Mouse (Mus musculus) stomach, embryonic 16.5 days (tissue): Measurements from ENCODE around the gene Macrod2. TPM values are rescaled to one million over a fixed set of nuclear protein-coding genes. Genes with fewer than 3 reads are reported as not detected.

Experiments
- ATAC-seq: fragments of 200-750 bp; cut with Nextera tagmentation; 2 replicates; pipeline ENCODE4 v1.8.0; 2017; ENCODE audit warnings: moderate number of reproducible peaks, moderate TSS enrichment; ENCODE audit not compliant: insufficient read depth, low FRiP score
- H3K27ac ChIP-seq: fragments of 300-500 bp; sonication (generic); 2 replicates; pipeline ENCODE4 v1.5.1; 2014; ENCODE audit warnings: low read length
- H3K27me3 ChIP-seq: fragments of 300-500 bp; sonication (generic); 2 replicates; pipeline ENCODE4 v1.6.1; 2014; ENCODE audit warnings: low read length, control low read depth, mixed read lengths; ENCODE audit not compliant: control insufficient read depth, insufficient read depth
- H3K36me3 ChIP-seq: fragments of 300-500 bp; sonication (generic); 2 replicates; pipeline ENCODE4 v1.6.1; 2014; ENCODE audit warnings: low read length; ENCODE audit not compliant: control insufficient read depth, insufficient read depth
- H3K4me1 ChIP-seq: fragments of 300-500 bp; sonication (generic); 2 replicates; pipeline ENCODE4 v1.6.1; 2014; ENCODE audit warnings: low read length, control low read depth, mixed read lengths; ENCODE audit not compliant: control insufficient read depth, insufficient read depth
- H3K4me2 ChIP-seq: fragments of 300-500 bp; sonication (generic); 2 replicates; pipeline ENCODE4 v1.6.1; 2014; ENCODE audit warnings: low read depth, low read length, mixed read lengths
- H3K4me3 ChIP-seq: fragments of 300-500 bp; sonication (generic); replicated peaks from 2 replicates; pipeline ENCODE4 v1.5.1; 2014; ENCODE audit warnings: mild to moderate bottlenecking, low read length
- H3K9ac ChIP-seq: fragments of 300-500 bp; sonication (generic); 2 replicates; pipeline ENCODE4 v1.6.1; 2014; ENCODE audit warnings: low read length
- H3K9me3 ChIP-seq: fragments of 300-500 bp; sonication (generic); replicated peaks from 2 replicates; pipeline ENCODE4 v1.6.1; 2016; ENCODE audit warnings: low read length, control low read depth; ENCODE audit not compliant: control insufficient read depth
- WGBS: fragments of 180-500 bp; shearing (Covaris S2); extraction: QIAGEN DNeasy Blood & Tissue Kit; methylation state at CpG from one replicate; pipeline ENCODE4 v1.1.7; 2014; 5-methylcytosine and 5-hydroxymethylcytosine counted together
- polyA plus RNA-seq: library from polyadenylated mRNA; unstranded; fragments of >200 nt; fragmentation: Nextera tagmentation; extraction: Ambion mirVana; gene quantifications from 2 replicates; pipeline ENCODE4 v1.2.1, GENCODE M21; 2015

Macrod2 gene
- polyA plus RNA-seq, 1 experiment from 2014 or later = 45.4 TPM

DNA sequence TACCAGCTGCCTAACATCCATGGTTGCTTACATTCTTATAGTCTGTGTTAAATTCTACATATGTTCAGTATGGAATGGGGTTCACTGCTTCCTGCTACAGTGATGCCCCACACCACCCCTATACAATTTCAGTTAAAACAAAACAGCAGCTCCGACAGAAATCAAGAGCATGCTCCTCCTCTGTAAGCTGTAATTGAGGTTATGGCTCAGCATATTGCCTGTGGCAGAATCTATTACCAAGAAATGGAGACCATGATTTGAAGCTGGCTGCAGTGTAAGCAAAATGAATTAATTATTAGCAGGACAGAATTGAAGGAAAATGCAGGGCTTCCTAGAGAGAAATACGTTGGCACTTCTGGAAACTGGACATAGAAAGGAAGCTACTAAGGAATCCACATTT is 747.2 kb downstream of the Macrod2 start:
- no peak overlapping the region for H3K4me2 ChIP-seq
- no peaks in the 10 kb centered on the region for H3K4me1 ChIP-seq
- H3K4me3 ChIP-seq = no peak overlapping the region
- no peak overlapping the region for H3K27ac ChIP-seq
- no peaks in the 10 kb centered on the region for H3K9me3 ChIP-seq
- H3K9ac ChIP-seq = no peak overlapping the region
- H3K27me3 ChIP-seq = no peaks in the 10 kb centered on the region
- WGBS = 64% methylated on average over 2 of the region's 2 CpGs
- H3K36me3 ChIP-seq = no peaks in the 10 kb centered on the region
- ATAC-seq = no peak

DNA sequence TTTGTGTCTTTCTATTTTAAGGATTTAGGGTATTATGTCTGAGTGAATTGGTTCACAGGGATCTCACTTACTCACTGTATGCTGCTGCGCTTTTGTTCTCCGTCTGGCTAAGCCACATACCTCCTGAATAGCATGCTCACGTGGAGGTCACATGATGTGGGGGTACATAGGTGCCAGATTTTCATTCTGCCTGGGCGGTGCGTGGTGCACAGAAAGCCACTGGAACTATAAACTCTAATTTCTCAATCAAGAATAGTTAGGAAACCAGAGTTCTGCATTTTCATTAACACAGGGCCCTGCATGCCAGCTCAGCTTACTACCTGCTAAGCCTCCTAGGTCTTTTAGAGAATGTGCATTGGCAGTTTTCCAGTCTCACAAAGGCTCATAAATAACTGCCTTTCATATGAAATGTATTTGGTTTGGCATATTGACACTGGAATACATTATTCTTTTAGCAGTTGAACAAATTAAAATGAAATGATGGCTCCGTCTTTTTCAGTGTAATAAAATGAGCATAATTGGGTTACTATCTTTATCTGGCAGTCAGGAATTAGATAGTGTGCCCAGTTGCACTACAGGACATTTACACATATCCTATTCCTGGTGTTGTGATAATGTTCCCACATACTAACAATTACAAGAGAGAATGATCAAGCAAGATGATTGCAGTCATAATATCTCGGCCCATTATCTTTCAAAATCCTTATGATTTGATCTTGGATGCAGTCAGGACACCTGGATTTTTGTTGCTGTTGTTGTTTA is 757.1 kb downstream of the Macrod2 start:
- H3K9me3 ChIP-seq = no peaks in the 10 kb centered on the region
- H3K9ac ChIP-seq = no peak overlapping the region
- H3K4me1 ChIP-seq = no peaks in the 10 kb centered on the region
- no peaks in the 10 kb centered on the region for H3K36me3 ChIP-seq
- no peak for ATAC-seq
- H3K4me2 ChIP-seq = no peak overlapping the region
- H3K27ac ChIP-seq = no peak overlapping the region
- no peaks in the 10 kb centered on the region for H3K27me3 ChIP-seq
- 78% methylated on average over 7 of the region's 7 CpGs for WGBS
- no peak overlapping the region for H3K4me3 ChIP-seq

DNA sequence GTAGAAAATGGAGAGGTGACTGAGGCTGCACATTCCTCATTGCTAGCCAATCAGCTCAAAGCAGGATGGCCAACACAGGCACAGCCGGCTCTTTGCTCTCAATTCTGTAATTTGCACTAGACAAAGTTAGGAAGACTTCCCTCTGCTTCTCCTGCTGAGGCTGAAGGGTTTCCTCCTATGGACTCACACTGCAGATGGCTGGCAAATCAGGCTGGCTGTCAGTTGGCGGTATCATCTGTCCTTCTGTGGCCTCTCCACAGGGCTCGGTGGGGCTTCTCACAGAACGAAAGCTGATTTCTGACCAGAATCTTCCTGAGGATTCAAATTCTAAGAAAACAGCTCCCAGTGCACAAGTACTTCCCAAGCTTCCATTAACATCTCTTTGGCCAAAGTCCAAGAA is 760.9 kb downstream of the Macrod2 start:
- H3K4me2 ChIP-seq = no peak overlapping the region
- H3K4me1 ChIP-seq = no peaks in the 10 kb centered on the region
- H3K27ac ChIP-seq = no peak overlapping the region
- no peaks in the 10 kb centered on the region for H3K9me3 ChIP-seq
- H3K36me3 ChIP-seq = no peaks in the 10 kb centered on the region
- no peak overlapping the region for H3K4me3 ChIP-seq
- no peak for ATAC-seq
- no peaks in the 10 kb centered on the region for H3K27me3 ChIP-seq
- WGBS = 72% methylated on average over 4 of the region's 4 CpGs
- H3K9ac ChIP-seq = no peak overlapping the region

DNA sequence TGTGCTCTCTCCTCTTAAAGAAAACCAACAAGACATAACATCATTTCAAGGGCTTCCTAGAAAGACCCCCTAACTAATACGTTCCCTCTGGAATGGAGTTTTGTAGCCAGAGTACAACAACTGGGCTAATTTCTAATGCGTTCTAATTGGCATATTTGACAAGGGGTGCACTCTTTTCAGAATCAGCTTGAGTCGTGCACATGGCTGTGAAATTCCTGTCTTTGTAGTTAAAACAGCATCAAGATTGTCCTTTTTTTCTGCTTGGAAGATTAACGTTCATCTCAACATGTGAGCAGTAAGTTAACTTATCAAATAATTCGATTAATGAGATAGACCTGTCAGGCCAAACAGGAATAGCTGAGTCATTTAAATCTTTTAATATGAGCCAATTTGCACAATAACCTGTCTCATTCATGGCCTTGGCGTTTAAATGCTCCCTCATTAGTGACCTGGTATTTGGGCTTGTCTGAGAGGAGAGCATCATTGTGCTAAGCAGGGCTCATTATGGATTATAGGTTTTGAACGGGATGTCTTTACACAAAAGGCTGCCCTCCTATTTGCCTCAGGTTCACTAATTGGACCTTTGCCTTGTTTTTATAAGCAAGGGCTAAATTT is 762.0 kb downstream of the Macrod2 start:
- Histone ChIP-seq H3K4me1 (no peaks in the 10 kb centered on the region), H3K4me2 (no peak overlapping the region), H3K27ac (no peak overlapping the region), H3K9me3 (no peaks in the 10 kb centered on the region), H3K9ac (no peak overlapping the region), H3K4me3 (no peak overlapping the region), H3K27me3 (no peaks in the 10 kb centered on the region), H3K36me3 (no peaks in the 10 kb centered on the region)
- 73% methylated on average over 7 of the region's 7 CpGs for WGBS
- no peak for ATAC-seq

DNA sequence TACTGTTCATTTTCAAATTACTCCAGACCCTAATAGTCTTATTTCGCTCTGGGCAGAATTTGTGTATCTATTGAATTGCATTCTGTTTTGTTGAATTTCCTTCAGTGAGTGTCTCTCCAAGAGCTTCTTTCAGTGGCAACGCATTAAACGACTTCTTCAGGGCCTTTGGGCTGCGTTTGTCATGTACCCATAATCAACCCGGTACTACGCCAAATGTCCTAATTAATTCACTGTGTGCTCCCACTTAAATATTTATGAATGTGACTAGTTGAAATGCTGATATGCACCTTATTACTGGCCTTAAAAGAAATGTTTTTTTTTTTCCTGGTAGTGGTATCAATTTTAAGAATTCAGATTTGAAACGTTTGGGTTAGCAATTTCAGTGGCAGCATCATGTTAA is 763.1 kb downstream of the Macrod2 start:
- Histone ChIP-seq H3K36me3 (no peaks in the 10 kb centered on the region), H3K27me3 (no peaks in the 10 kb centered on the region), H3K4me2 (no peak overlapping the region), H3K9me3 (no peaks in the 10 kb centered on the region), H3K4me3 (no peak overlapping the region), H3K9ac (no peak overlapping the region), H3K27ac (no peak overlapping the region), H3K4me1 (no peaks in the 10 kb centered on the region)
- WGBS = 75% methylated on average over 7 of the region's 7 CpGs
- ATAC-seq = no peak

DNA sequence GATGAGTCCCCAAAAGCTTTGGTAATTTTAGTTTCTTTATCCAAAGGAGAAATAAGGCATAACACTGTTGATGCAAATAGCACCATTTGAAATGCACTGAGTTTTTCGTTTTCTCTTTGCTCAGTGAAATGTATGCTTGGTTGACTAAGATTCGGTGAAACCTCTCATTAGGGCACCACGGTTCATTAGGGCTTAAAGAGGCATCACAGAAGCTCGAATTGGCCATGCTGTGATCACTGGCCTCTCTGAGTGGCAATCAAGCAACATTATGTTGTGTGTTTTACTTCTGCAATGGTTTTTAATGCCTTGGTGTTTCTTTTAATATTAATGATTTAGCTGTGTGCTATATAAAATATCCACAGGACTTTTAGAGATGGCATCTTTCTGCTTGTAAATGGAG is 768.8 kb downstream of the Macrod2 start:
- Histone ChIP-seq H3K27me3 (no peaks in the 10 kb centered on the region), H3K36me3 (no peaks in the 10 kb centered on the region), H3K4me2 (no peak overlapping the region), H3K4me1 (no peaks in the 10 kb centered on the region), H3K9ac (no peak overlapping the region), H3K9me3 (no peaks in the 10 kb centered on the region), H3K4me3 (no peak overlapping the region), H3K27ac (no peak overlapping the region)
- ATAC-seq = no peak
- WGBS = 82% methylated on average over 4 of the region's 4 CpGs

DNA sequence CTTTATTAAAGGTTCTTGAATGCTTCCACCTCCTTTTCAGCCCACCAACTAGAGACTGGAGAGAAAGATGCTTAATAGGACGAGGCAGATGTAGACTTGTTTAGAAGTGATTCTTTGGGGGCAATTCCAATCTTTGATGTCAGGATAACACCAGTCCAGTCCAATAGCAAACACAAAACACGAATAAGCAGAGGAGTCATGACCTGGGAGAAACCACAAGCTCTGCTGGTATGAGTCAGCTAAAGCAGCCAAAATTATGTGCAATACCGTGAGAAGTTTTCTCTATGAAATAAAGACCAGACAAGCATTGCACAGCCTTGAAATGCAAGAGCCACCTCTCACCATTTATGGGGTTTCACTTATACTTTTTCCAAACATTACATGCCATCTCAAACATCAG is 774.5 kb downstream of the Macrod2 start:
- Histone ChIP-seq H3K9ac (no peak overlapping the region), H3K9me3 (no peaks in the 10 kb centered on the region), H3K36me3 (no peaks in the 10 kb centered on the region), H3K4me3 (no peak overlapping the region), H3K27ac (no peak overlapping the region), H3K27me3 (no peaks in the 10 kb centered on the region), H3K4me2 (no peak overlapping the region), H3K4me1 (no peaks in the 10 kb centered on the region)
- 68% methylated on average over 3 of the region's 3 CpGs for WGBS
- no peak for ATAC-seq

DNA sequence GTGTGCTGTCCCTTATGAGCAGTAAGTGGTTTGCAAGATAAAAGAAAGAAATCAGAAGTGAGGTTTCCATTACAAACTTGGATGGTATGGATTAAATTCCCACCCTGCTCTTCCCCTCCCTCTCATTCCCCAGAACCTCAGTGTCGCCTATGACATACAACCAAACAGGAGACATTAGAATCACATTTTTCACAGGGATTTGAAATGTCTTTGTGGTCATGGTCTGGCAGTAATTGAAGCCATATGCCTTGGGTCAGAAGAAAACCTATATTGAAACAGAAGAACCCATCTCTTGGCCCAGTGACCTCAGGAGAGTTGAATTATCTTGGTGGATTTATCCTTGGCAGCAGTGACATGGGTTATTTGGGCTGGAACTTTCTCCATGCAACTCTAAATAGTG is 778.1 kb downstream of the Macrod2 start:
- H3K9me3 ChIP-seq = no peaks in the 10 kb centered on the region
- no peaks in the 10 kb centered on the region for H3K27me3 ChIP-seq
- 59% methylated on average over 1 of the region's 1 CpGs for WGBS
- no peaks in the 10 kb centered on the region for H3K36me3 ChIP-seq
- ATAC-seq = no peak
- no peaks in the 10 kb centered on the region for H3K4me1 ChIP-seq
- H3K9ac ChIP-seq = no peak overlapping the region
- no peak overlapping the region for H3K4me2 ChIP-seq
- H3K4me3 ChIP-seq = no peak overlapping the region
- no peak overlapping the region for H3K27ac ChIP-seq

DNA sequence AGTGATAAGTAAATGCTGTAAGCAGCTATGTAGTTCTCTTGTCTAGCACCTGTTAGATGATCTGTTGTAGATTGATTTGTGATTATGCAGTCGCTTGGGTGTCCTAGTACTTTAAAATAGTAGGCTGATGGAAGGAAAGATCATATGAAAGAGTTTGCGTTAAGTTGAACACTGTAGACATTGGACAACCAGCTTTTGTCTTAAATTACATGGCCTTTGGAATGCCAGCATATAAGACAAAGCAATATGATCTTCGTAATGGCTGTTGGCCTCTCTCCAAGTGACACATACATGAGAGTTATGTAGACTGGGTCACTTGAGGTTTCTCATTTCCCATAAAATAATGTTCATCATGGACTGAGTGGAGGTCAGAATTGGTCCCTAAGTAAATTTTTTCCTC is 778.5 kb downstream of the Macrod2 start:
- H3K27me3 ChIP-seq = no peaks in the 10 kb centered on the region
- H3K4me1 ChIP-seq = no peaks in the 10 kb centered on the region
- WGBS = 63% methylated on average over 3 of the region's 3 CpGs
- no peak for ATAC-seq
- no peak overlapping the region for H3K4me2 ChIP-seq
- H3K9ac ChIP-seq = no peak overlapping the region
- H3K9me3 ChIP-seq = no peaks in the 10 kb centered on the region
- H3K4me3 ChIP-seq = no peak overlapping the region
- H3K27ac ChIP-seq = no peak overlapping the region
- H3K36me3 ChIP-seq = no peaks in the 10 kb centered on the region
